Mouse (Mus musculus) myocyte (in vitro differentiated cells): Measurements from ENCODE around the gene Sept4. TPM values are rescaled to one million over a fixed set of nuclear protein-coding genes. Genes with fewer than 3 reads are reported as not detected.

ENCODE experiments used
- H3K27me3 ChIP-seq: one replicate; pipeline ENCODE4 v1.6.1; 2011; ENCODE audit not compliant: control insufficient read depth, insufficient read depth, insufficient read length
- H3K36me3 ChIP-seq: one replicate; pipeline ENCODE4 v1.6.1; 2011; ENCODE audit not compliant: control insufficient read depth, insufficient read depth
- H3K4me2 ChIP-seq: one replicate; pipeline ENCODE4 v1.6.1; 2011; ENCODE audit warnings: low read depth, control low read depth
- H3K4me3 ChIP-seq: one replicate; pipeline ENCODE4 v1.5.1; 2011; ENCODE audit warnings: mild to moderate bottlenecking, control low read depth, moderate library complexity
- H3K79me2 ChIP-seq: one replicate; pipeline ENCODE4 v1.6.1; 2011; ENCODE audit not compliant: control insufficient read depth, insufficient read depth
- H3ac ChIP-seq: one replicate; pipeline ENCODE4 v1.6.1; 2011; ENCODE audit not compliant: control insufficient read depth, insufficient read length
- CEBPB ChIP-seq: IDR thresholded peaks from 2 replicates; pipeline ENCODE4 v1.6.1; 2011; ENCODE audit warnings: mild to moderate bottlenecking, moderate library complexity; ENCODE audit not compliant: poor library complexity, insufficient read depth, severe bottlenecking
- E2F4 ChIP-seq: IDR thresholded peaks from one replicate; pipeline ENCODE4 v1.6.1; 2011; ENCODE audit warnings: mild to moderate bottlenecking, control low read depth, moderate library complexity; ENCODE audit not compliant: insufficient read depth
- MAX ChIP-seq: IDR thresholded peaks from one replicate; pipeline ENCODE4 v1.6.1; 2011; ENCODE audit warnings: low read depth, mild to moderate bottlenecking, control low read depth
- MYOD1 ChIP-seq, 3 experiments: IDR thresholded peaks; one replicate each; pipeline ENCODE4 v1.6.1; 2011; ENCODE audit warnings: control low read depth in 2 of 3, low read depth in 2 of 3, mild to moderate bottlenecking in 2 of 3, moderate library complexity in 1 of 3; ENCODE audit not compliant: insufficient read length in 2 of 3, control insufficient read depth in 1 of 3
- MYOG ChIP-seq, 3 experiments: IDR thresholded peaks; one replicate each; pipeline ENCODE4 v1.6.1; 2011; ENCODE audit warnings: control low read depth in 2 of 3, low read depth in 2 of 3, mild to moderate bottlenecking in 2 of 3; ENCODE audit not compliant: insufficient read length in 2 of 3, control insufficient read depth in 1 of 3, insufficient read depth in 1 of 3
- POLR2A ChIP-seq: IDR thresholded peaks from one replicate; pipeline ENCODE4 v1.6.1; 2011; ENCODE audit warnings: low read depth, mild to moderate bottlenecking, control low read depth, moderate library complexity; ENCODE audit not compliant: insufficient read length
- POLR2AphosphoS2 ChIP-seq: IDR thresholded peaks from one replicate; pipeline ENCODE4 v1.6.1; 2011; ENCODE audit warnings: low read depth, control low read depth; ENCODE audit not compliant: insufficient read length
- REST ChIP-seq: IDR thresholded peaks from one replicate; pipeline ENCODE4 v1.6.1; 2011; ENCODE audit warnings: mild to moderate bottlenecking, control low read depth, moderate library complexity; ENCODE audit not compliant: insufficient read depth, insufficient read length
- SRF ChIP-seq: IDR thresholded peaks from one replicate; pipeline ENCODE4 v1.6.1; 2011; ENCODE audit warnings: low read depth; ENCODE audit not compliant: control insufficient read depth, insufficient read length
- TCF12 ChIP-seq: IDR thresholded peaks from one replicate; pipeline ENCODE4 v1.6.1; 2011; ENCODE audit warnings: mild to moderate bottlenecking, control low read depth; ENCODE audit not compliant: poor library complexity, insufficient read depth, severe bottlenecking
- TCF3 ChIP-seq: IDR thresholded peaks from one replicate; pipeline ENCODE4 v1.6.1; 2011; ENCODE audit warnings: low read depth, control low read depth; ENCODE audit not compliant: insufficient read length
- USF1 ChIP-seq: IDR thresholded peaks from one replicate; pipeline ENCODE4 v1.6.1; 2011; ENCODE audit warnings: low read depth, mild to moderate bottlenecking, control low read depth, moderate library complexity
- polyA plus RNA-seq: library from polyadenylated mRNA; unstranded; fragments of >200 nt; fragmentation: generic; extraction: Trizol; gene quantifications from one replicate; pipeline ENCODE4 v1.2.1, GENCODE M21; 2012; ENCODE audit warnings: missing spikeins

Gene Sept4
- 1.5 TPM for polyA plus RNA-seq

DNA sequence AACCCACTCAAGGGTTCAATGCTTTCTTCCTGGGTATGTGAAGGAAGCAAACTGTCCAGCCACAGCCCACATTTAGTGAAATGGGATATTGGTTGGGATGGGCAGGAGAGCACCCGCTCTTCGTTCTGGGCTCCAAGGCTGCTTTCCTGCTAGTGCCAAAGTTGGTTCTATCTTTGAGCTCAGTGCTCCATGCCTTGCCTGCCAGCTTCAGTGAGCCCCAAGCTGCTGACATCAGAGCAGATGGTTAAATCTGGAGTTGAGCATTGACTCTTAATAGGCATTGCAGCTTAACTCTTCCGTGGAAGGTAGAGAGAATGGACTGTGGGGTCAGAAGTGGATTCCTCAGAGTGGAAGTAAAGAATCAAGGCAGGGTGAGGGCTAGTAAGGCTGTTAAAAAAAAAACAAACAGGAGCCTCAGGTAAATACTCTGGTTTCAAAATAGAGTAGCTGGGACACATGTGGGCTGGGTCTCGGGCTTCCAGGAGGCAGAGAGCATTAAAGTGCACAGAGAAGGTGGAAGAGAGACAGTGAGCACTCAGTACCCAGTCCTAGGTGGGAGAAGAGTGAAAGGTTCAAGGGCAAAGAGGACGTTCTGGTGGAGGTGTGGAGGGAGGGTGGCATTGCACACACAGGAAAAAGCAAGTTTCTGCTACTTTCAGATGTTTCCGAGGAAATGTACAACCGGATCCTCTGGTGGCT is at the start of gene Sept4:
TSS of gene Sept4 (plus strand) at position 649 of the 699 bp plus-strand sequence.
- no peak within 1 kb of the TSS for H3K4me2 ChIP-seq
- H3K4me3 ChIP-seq, result no peak within 1 kb of the TSS
- H3K27me3 ChIP-seq, result peaks cover 26% of the 10 kb centered on the region
- H3ac ChIP-seq, result no peak within 1 kb of the TSS
- no peak for TF ChIP-seq USF1
- TF ChIP-seq POLR2A, result no peak
- TF ChIP-seq REST, result no peak
- no peak for TF ChIP-seq TCF12
- TF ChIP-seq TCF3, result no peak
- TF ChIP-seq CEBPB, result no peak
- TF ChIP-seq POLR2AphosphoS2, result no peak
- TF ChIP-seq MAX, result no peak
- TF ChIP-seq SRF, result no peak
- no peak for TF ChIP-seq E2F4
- H3K36me3 ChIP-seq, result no peaks in the 10 kb centered on the region
- H3K79me2 ChIP-seq, result no peaks in the 10 kb centered on the region

GRCm38 (mm10) chr11:87519260-87519659 is 49.4 kb upstream of the Sept4 start:
- TF ChIP-seq MYOD1 (IDR thresholded peaks at IDR 0.05; ENCODE audit: control insufficient read depth in 1 of 3, insufficient read length in 2 of 3, low read depth in 2 of 3), result peak in 1 of 3 experiments; percentile 38
- no peak for TF ChIP-seq MAX
- TF ChIP-seq CEBPB, result no peak
- Histone ChIP-seq H3ac (no peak overlapping the region), H3K36me3 (no peaks in the 10 kb centered on the region), H3K27me3 (peaks cover 42% of the 10 kb centered on the region), H3K4me2 (no peak overlapping the region), H3K4me3 (no peak overlapping the region), H3K79me2 (no peaks in the 10 kb centered on the region)

- no peak overlapping the region for H3K4me2 ChIP-seq
- peaks cover 30% of the 10 kb centered on the region for H3K27me3 ChIP-seq
- TF ChIP-seq USF1 (no peak), SRF (no peak), TCF3 (no peak), CEBPB (no peak), POLR2AphosphoS2 (no peak), TCF12 (no peak), E2F4 (no peak), MAX (no peak)
- no peak overlapping the region for H3K4me3 ChIP-seq
- no peaks in the 10 kb centered on the region for H3K79me2 ChIP-seq
- H3K36me3 ChIP-seq, result no peaks in the 10 kb centered on the region
- no peak overlapping the region for H3ac ChIP-seq
Observed at GRCm38 (mm10) chr11:87523466-87523865, 45.2 kb upstream of the Sept4 start.

DNA sequence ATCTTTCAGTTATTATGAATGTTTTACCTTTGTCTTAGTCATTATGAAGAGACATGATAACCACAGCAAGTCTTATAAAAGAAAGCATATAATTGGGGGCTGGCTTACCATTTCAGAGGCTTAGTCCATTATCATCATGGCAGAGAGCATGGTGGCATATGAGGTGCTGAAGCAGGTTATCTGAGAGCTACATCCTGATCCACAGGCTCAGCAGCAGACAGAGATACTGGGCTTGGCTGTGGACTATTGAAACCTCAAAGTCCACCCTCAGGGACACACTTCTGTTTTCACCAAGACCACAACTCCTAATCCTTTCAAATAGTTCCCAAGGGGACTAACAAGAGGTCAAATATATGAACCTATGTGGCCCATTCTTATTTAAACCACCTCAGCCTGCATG is 44.7 kb upstream of the Sept4 start:
- Histone ChIP-seq H3K27me3 (peaks cover 30% of the 10 kb centered on the region), H3K4me2 (no peak overlapping the region), H3K79me2 (no peaks in the 10 kb centered on the region), H3K4me3 (no peak overlapping the region), H3K36me3 (no peaks in the 10 kb centered on the region), H3ac (no peak overlapping the region)
- TF ChIP-seq E2F4 (no peak), TCF3 (no peak), MAX (no peak), POLR2A (no peak), SRF (no peak), REST (no peak), TCF12 (no peak), CEBPB (no peak), MYOD1 (IDR thresholded peaks at IDR 0.05; ENCODE audit: control insufficient read depth in 1 of 3, insufficient read length in 2 of 3, low read depth in 2 of 3) (no peak), POLR2AphosphoS2 (no peak), USF1 (no peak), MYOG (IDR thresholded peaks at IDR 0.05; ENCODE audit: control insufficient read depth in 1 of 3, insufficient read depth in 1 of 3, insufficient read length in 2 of 3, low read depth in 2 of 3) (no peak)

- no peaks in the 10 kb centered on the region for H3K36me3 ChIP-seq
- H3ac ChIP-seq, result no peak overlapping the region
- TF ChIP-seq TCF12, result no peak
- no peak for TF ChIP-seq CEBPB
- TF ChIP-seq TCF3, result no peak
- TF ChIP-seq MYOD1 (IDR thresholded peaks at IDR 0.05; ENCODE audit: control insufficient read depth in 1 of 3, insufficient read length in 2 of 3, low read depth in 2 of 3), result no peak
- H3K4me2 ChIP-seq, result no peak overlapping the region
- H3K79me2 ChIP-seq, result no peaks in the 10 kb centered on the region
- peaks cover 30% of the 10 kb centered on the region for H3K27me3 ChIP-seq
- H3K4me3 ChIP-seq, result no peak overlapping the region
Observed at GRCm38 (mm10) chr11:87524780-87525179, 43.9 kb upstream of the Sept4 start.

DNA sequence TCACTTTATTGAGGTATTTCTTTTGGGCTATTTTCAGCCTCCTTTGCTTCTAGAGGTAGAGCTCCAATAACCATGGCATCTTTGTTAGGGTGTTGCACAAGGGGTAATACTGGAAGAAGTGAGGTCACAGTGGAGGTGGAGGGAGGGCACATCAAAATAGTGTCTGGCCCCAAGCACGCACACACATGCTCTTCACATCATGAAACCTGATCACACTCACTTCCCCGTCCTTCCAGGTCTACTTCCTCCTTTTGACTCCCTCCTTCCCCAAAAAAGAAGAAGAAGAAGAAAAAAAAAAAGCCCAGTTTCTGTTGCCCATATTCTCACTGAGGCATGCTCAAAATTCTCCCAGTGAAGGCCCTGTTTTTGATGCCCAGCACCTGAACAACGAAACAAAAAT is 41.3 kb upstream of the Sept4 start:
- no peak for TF ChIP-seq USF1
- no peak for TF ChIP-seq POLR2AphosphoS2
- TF ChIP-seq CEBPB, result no peak
- TF ChIP-seq MAX, result no peak
- no peak for TF ChIP-seq MYOG (IDR thresholded peaks at IDR 0.05; ENCODE audit: control insufficient read depth in 1 of 3, insufficient read depth in 1 of 3, insufficient read length in 2 of 3, low read depth in 2 of 3)
- no peak for TF ChIP-seq TCF12
- no peak for TF ChIP-seq REST
- no peak for TF ChIP-seq MYOD1 (IDR thresholded peaks at IDR 0.05; ENCODE audit: control insufficient read depth in 1 of 3, insufficient read length in 2 of 3, low read depth in 2 of 3)
- TF ChIP-seq SRF, result no peak
- H3ac ChIP-seq, result no peak overlapping the region
- no peaks in the 10 kb centered on the region for H3K36me3 ChIP-seq

More for the DNA sequence above, 41.3 kb upstream of the Sept4 start:
- Histone ChIP-seq H3K4me2 (no peak overlapping the region), H3K79me2 (no peaks in the 10 kb centered on the region), H3K27me3 (peaks cover 32% of the 10 kb centered on the region), H3K4me3 (no peak overlapping the region)
